Mouse (Mus musculus): ENCODE data around the gene Nom1.

- TF ChIP-seq CTCF (IDR thresholded peaks at IDR 0.05; ENCODE audit: low read depth, low read length), result no peak
- TF ChIP-seq POLR2A (IDR thresholded peaks at IDR 0.05; ENCODE audit: insufficient read depth, low read length), result no peak
- no peak for TF ChIP-seq EP300 (IDR thresholded peaks at IDR 0.05; ENCODE audit: insufficient read depth, low read depth, low read length)
These were observed 39.2 kb downstream of the Nom1 start for GRCm38 (mm10) chr5:29473551-29474245.

Data from ES-Bruce4 (cell line).